Mouse (Mus musculus) adrenal gland, postnatal 10 days (tissue): ENCODE results near the gene Msh3. TPM values are rescaled to one million over a fixed set of nuclear protein-coding genes. Genes with fewer than 3 reads are reported as not detected.
"Not testable (repeated sequence)": the region's sequence is repeated elsewhere in the genome, so short reads cannot be mapped to it uniquely, and the experiment has no call there.

ENCODE experiments used
- DNase-seq: peaks from one replicate; pipeline ENCODE4 v3.0.0; 2021; ENCODE audit warnings: mixed read lengths
- total RNA-seq, 2 experiments: library from RNA; stranded (reverse); gene quantifications; 2 replicates each; pipeline ENCODE4 v1.2.3; 2021

Gene Msh3
- total RNA-seq, 2 experiments from 2014 or later = 17.5 to 29.2 TPM

DNA sequence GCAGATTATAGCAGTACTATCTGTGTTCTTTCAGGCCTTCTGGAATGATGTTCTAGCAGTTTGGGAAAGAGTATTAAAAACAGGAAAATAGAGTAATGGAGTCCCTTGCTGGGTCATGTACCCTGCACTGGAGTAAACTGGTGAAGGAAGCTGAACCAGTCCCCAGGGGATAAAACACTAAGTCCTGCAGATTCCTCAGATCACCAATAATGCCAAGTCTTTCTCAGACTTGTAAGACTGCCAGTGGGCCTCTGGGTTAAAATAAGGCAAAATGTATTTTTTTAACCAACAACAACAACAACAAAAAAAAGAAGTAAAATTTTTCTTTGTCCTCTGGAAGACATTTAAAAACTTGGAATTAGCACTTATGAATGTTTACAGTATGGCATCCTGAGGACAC lies 102.5 kb downstream of the Msh3 start:
- DNase-seq = no peak

GRCm38 (mm10) chr13:92247576-92247975 lies 107.2 kb downstream of the Msh3 start:
- DNase-seq = no peak

- no peak for DNase-seq
Observed at GRCm38 (mm10) chr13:92246966-92247365, 107.8 kb downstream of the Msh3 start.

DNA sequence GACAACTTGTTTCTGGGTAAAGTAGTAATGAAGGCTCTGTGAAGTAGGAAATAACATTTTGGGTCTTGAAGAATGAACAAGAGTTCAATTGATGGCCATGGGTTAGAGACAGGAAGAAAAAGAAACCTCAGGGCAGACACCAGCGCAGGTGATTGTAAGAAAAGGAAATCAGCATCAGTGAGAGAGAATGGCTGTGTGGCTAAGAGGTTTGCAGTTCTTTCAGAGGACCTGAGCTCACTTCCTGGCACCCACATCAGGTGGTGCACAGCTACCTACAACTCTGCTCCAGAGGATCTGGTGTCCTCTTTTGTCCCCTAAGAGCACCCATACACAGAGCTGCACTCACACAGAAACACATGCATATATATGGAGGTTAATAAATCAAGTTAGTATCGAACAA lies 110.1 kb downstream of the Msh3 start:
- DNase-seq = no peak

DNA sequence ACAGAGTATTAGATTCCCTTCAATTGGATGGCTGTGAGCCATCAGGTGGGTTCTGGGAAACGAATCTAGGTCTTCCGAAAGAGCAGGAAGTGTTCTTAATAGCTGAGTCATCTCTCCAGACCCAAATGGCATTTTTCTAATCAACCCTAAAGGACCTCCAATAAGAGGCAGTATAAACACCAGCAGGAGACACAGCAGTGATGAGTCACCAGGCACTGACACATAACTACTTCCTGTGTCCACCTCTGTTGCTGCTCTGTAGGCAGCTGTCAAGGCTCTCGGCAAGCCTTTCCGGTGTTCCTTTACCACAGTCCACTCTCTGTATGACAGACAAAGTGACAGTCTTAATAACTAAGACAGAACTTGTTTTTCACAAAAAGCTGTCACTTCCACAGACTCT lies 113.4 kb downstream of the Msh3 start:
- peak; percentile 42 for DNase-seq

DNA sequence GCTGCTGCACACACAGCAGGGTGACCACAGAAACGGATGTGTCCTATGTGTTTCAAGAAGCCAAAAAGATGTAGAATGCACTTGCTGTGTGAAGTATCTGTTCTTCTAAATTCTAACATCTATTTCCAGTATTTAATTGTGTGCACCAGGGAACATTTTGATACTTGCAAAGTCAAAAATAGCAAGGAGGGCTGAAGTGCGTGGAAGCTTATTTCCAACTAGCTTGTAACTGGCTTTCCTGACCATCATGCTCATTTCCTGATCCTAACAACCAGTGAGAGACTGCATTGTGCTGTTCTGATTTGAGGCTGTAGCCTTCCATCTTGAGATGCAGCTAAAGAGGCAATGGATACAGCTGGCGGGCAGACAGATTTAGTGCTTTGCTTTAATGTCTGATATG lies 116.9 kb downstream of the Msh3 start:
- DNase-seq = no peak

DNA sequence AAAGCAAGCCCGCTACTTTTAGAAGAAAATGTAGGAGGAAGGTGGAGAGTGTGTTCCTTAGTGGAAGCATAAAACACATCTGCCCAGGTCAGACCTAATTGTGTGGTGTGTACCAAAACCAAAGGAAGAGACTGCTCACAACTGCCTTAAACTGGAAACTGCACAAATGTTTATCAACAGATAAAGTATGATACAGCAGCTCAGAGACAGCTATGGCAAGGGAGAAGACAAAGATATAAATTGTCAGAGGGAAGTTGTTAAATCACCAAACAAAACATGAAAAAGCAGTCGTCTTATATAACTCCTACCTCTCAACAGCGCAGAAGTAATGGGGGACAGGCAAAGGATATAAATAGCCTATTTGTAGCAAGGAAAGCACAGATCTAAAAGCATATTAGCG lies 117.8 kb downstream of the Msh3 start:
- DNase-seq = no peak

DNA sequence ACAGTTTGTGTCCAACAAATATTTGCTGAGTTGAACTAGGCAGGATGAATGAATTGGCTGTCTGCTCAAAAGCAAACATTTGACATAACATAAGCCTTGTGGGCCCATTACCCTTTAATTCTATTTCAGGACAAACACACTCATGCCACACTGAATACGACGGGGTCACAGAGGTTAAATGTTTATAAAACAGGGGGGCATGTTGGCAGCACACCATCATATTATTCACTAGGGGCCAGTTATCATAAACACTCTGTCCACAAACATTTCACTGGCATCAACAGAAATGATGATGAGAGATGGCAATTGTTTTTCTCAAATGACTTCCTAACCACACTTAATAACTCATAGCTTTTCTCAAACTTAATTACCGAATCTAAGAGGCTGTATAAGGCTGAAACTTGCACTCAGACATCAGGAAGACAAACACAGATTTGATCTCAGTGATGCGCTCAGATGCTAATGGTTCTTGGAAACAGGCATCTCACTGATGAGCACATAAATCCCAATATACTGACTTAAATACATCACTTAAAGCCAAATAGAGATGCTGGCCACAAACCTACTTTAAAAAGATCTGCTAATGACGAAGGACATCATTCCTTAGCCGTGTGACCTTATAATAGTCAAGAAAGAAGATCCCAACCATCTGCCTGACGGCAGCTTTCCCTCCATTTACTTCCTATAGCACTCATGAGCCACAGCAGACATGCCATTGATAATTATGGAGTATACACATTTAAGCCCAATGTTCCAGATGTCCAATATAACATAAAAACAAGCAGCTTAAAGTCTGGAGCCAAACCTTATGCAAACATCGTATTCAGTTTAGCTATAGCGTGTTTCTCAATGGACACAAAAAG lies 122.5 kb downstream of the Msh3 start:
- DNase-seq = no peak

- DNase-seq = no peak
Observed at GRCm38 (mm10) chr13:92228037-92228436, 126.8 kb downstream of the Msh3 start.

DNA sequence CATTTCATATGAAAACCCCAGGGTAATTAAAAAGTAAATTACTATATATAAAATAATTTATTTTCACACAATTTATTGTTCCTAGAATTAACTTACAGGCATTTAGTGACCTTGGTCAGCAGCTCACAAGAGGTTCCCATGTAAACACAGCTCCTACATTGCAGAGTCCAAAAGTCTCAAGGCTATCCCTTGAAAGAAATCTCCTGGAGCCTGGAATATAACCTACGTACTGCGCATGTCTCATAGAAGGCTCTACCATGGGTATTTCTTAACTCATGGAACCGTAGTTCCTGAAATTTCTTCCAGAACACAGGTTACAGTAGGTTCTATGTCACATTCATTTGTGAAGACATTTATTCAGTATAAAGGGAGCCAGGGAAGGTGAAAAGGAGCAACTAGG lies 131.2 kb downstream of the Msh3 start:
- DNase-seq = no peak

GRCm38 (mm10) chr13:92222763-92223162 lies 132.0 kb downstream of the Msh3 start:
- DNase-seq = no peak

DNA sequence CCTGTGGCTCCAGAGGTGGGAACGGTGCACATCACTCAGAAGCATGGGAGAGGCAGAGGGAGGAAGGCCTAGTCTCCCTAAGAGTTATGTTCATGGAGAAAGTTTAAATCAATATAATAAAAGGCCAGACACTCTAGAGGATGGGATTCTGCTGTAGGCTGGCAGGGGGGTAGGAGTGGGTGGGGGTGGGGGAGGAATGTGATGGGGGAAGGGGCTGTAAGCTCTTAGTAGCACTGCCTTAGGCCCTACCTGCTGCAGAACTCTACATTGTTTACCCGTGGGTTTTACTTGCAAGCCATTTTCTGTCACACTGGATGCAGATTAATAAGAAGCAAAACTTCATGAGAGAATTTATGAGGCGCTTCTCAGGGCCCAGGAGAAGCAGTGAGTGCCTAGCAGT lies 135.0 kb downstream of the Msh3 start:
- DNase-seq = no peak

DNA sequence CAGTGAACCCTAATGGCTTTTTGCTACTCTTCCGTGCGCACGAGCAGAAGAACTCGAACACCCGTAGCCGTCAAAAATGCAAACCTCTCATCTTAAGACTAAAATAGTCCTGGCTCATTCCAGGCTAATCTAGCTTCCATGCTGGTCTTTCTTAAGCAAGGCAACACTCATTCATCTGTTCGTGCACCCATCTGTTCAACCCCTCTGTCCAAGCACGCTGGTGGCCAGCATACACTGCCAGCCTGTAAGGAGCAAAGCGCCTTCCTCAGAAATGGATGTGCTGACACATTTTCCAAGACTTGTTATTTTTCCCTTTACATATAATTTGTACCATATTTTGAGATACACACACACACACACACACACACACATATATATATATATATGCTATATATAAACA lies 137.6 kb downstream of the Msh3 start:
- no peak for DNase-seq

GRCm38 (mm10) chr13:92196860-92197259 lies 157.9 kb downstream of the Msh3 start:
- no peak for DNase-seq

DNA sequence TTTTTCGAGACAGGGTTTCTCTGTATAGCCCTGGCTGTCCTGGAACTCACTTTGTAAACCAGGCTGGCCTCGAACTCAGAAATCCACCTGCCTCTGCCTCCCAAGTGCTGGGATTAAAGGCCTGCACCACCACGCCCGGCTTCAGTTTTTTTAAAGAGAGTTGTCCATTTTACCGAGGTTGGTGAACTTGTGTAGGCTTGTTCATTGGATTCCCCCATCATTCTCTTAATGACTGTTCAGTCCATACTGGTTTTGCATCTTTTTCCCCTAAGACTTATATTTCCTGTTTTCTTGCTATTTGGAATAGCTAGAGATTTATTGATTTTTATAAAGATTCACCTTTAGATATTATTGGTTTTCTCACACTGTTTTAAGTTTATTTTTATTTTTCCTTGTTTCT lies 161.0 kb downstream of the Msh3 start:
- not testable (repeated sequence) for DNase-seq

- not testable (repeated sequence) for DNase-seq
Observed at GRCm38 (mm10) chr13:92172686-92173085, 182.1 kb downstream of the Msh3 start.

Other genes with a start within 250 kb of the Msh3 start
- gene Rasgrf2, start 223.3 kb downstream of the Msh3 start, total RNA-seq = 1 to 10 TPM; 2.2 to 2.6 TPM
- not detected for gene Gm20379, start 49.0 kb downstream of the Msh3 start, total RNA-seq
- gene Dhfr, start 277 bp downstream of the Msh3 start, total RNA-seq = 1 to 10 TPM; 5.8 to 6.7 TPM
- gene Ankrd34b, start 70.9 kb upstream of the Msh3 start, total RNA-seq = under 1 TPM; 0.39 to 0.42 TPM
- gene Fam151b, start 129.0 kb upstream of the Msh3 start, total RNA-seq = 1 to 10 TPM; 4.8 to 6.2 TPM
- gene Zfyve16, start 175.9 kb upstream of the Msh3 start, total RNA-seq = 10 to 100 TPM; 18.5 to 21.5 TPM
- not detected for gene Spz1, start 221.2 kb upstream of the Msh3 start, total RNA-seq